Mouse (Mus musculus) brown adipose tissue, adult 24 weeks (tissue): Measurements from ENCODE around the gene Npat. TPM values are rescaled to one million over a fixed set of nuclear protein-coding genes. Genes with fewer than 3 reads are reported as not detected.

Source experiments
- H3K27ac ChIP-seq: fragments of 200-500 bp; replicated peaks from 2 replicates; pipeline ENCODE4 v1.5.1; 2012; ENCODE audit warnings: low read depth, mild to moderate bottlenecking, low read length
- H3K4me1 ChIP-seq: fragments of 200-500 bp; 2 replicates; pipeline ENCODE4 v1.6.1; 2012; ENCODE audit warnings: low read length, mixed read lengths; ENCODE audit not compliant: control insufficient read depth, insufficient read depth, insufficient read length
- H3K4me3 ChIP-seq: fragments of 200-500 bp; 2 replicates; pipeline ENCODE4 v1.5.1; 2012; ENCODE audit warnings: low read depth, mild to moderate bottlenecking, low read length, moderate library complexity; ENCODE audit not compliant: insufficient read depth
- polyA plus RNA-seq: library from polyadenylated mRNA; stranded (reverse); fragments of >200 nt; gene quantifications from 2 replicates; pipeline ENCODE4 v1.2.4, GENCODE M21; 2012; ENCODE audit not compliant: missing spikeins, insufficient read depth, insufficient read length

Gene Npat
- 2.4 and 2.5 TPM in 2 replicates for polyA plus RNA-seq

DNA sequence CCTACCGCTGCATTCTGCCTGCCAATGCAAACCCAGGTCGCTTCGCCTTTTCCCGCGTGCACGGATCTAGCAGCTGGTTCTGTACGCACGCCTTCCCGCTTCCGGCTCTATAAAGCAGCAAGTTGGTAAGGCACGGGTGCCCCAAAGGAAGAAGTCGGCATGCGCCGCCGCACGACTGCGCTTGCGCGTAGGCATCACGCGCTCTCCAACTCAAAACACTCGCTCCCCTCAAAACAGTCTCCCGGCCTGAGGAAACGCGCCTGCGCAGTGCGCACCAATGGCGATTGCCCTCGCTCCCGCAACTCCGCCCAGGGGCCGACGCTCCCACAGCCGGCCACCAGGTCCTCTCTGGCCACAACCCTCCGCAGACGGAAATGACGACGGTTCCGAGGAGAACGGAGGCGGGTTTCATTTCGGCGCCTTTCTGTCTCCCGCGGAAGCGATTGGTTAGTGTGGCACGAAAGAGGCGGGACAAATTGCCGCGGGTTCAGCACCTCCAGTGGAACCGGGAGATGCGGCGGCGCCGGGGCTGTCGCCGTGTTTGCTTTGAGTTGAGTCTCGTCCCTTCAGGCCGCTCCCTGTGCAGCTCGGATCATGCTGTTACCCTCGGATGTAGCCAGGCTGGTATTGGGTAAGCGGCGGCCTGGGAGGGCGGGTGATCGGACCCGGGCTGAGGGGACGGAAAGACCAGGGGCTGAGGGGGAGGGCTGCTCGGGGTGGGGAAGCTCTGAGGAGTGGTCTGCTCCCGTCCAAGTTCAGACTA lies at the start of gene Npat, which contains the start of gene Atm:
TSS of gene Npat (plus strand) at position 490 of the 763 bp plus-strand sequence.
TSS of gene Atm (minus strand) at position 183 of the 763 bp plus-strand sequence.
- H3K4me1 ChIP-seq: 0 out of 2 replicates have a peak, but pooled peaks cover 2% of the 10 kb centered on the region
- peak within 1 kb of the TSS; percentile 40; the same call in 1 of the 2 replicates for H3K27ac ChIP-seq
- peak within 1 kb of the TSS; percentile 76 for H3K4me3 ChIP-seq

DNA sequence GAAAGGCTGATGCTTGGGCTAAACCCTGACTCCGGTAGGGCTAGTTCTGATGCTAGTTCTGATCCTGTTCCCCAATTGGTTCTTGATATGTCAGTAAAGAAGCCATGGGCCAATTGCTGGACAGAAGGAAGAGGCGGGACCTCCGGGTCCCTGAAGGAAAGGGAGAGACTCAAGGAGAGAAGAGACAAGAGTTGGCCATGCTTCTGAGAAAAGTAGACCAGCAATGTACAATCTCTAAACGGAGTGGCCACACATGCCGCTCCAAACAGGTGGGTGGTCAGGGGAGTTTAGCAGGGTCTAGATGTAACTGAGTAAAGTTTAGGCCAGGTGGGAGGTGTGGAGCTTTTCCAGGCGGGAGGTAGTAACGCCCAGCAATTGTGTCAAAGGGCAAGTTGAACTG lies 28.8 kb upstream of the Npat start:
- Histone ChIP-seq H3K4me3 (peak overlapping the region; percentile 54), H3K4me1 (no peaks in the 10 kb centered on the region)

DNA sequence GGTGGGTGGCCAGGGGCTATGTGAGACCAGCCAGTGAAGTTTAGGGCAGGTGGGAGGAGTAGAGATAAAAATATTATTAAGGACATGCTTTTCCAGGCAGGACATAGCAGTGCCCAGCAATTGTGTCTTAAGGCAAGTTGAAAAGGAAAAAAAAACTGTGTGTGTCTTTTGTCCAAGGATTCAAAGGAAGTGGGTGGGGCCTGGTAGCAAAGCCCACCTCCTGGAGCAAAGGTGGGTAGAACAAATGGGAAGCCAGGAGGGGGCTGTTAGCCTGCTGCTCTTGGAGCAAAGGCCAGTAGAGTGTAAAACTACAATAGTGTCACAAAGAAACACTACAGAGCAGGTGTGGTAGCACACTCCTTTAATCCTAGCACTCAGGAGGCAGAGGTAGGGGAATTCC lies 22.8 kb upstream of the Npat start:
- H3K4me1 ChIP-seq: no peaks in the 10 kb centered on the region
- no peak overlapping the region for H3K27ac ChIP-seq
- no peak overlapping the region for H3K4me3 ChIP-seq

More for the DNA sequence above, 28.8 kb upstream of the Npat start:
- peak overlapping the region; percentile 67 for H3K27ac ChIP-seq

DNA sequence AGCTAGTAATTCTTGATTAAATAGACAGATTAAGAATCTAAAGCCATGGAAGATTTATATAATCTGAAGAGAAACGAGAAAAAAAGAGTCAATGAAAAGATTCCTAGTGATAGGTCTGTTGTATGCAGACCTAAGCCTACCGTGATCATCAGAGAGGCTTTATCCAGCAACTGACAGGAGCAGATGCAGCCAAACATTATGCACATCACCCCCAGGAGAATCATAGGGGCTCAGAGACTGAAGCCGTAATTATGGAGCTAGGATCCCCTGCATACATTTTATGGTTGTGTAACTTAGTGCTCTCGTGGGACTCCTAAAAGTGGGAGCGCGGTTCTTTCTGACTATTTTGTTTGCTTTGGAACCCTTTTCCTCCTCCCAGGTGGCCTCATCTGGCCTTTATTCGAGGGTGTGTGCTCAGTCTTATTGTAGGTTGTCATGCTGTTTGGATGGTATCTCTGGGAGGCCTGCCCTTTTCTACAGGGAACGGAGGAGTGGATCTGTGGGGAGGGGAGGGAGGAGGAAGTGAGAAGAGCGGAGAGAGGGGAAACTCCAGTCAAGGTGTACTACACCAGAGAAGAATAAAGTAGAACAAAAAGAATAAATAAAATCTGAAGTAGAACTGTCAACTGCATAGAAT lies 19.4 kb upstream of the Npat start:
- Histone ChIP-seq H3K27ac (no peak overlapping the region), H3K4me1 (no peaks in the 10 kb centered on the region), H3K4me3 (no peak overlapping the region)

DNA sequence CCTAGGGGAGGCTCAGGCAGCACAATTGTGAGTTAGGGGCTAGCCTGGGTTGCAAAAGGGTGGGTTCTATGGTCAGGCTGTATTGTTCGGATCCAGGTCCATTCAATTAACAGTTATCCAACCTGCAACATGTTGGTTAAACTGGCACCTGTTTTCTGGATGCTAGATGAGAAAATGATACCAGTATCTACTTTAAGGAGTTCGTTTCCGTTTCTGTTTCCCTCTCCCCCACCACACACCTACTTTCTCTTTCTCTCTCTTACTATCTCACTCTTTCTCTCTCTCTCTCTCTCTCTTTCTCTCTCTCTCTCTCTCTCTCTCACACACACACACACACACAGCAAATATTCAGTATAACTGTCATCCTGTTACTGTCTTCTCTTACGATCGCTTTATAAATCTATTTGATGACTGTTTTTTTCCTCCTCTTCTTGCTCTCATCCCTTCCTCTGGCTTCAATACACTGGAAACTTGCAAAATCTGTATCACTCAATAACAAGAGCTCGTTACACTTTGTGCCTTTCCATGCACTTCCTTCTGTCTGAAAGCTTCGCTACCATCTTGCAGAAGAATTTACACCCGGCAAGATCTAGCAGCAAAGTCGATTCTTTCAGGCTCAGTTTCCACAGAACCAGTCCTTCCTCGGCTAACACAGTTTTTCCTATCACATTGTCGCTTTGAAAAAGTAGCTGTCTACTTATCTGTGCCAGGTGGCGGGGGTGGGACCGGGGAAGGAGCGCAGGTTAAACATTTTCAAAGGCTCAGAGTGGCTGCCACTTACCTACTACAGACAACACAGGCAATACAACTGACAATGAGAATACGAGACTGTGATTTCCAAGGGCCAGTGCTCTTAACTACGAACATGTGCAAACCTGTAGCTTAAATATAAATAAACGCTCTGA lies 1.2 kb upstream of the Npat start:
- Histone ChIP-seq H3K27ac (no peak overlapping the region), H3K4me3 (peak overlapping the region; percentile 71), H3K4me1 (0 out of 2 replicates have a peak, but pooled peaks cover 2% of the 10 kb centered on the region)

DNA sequence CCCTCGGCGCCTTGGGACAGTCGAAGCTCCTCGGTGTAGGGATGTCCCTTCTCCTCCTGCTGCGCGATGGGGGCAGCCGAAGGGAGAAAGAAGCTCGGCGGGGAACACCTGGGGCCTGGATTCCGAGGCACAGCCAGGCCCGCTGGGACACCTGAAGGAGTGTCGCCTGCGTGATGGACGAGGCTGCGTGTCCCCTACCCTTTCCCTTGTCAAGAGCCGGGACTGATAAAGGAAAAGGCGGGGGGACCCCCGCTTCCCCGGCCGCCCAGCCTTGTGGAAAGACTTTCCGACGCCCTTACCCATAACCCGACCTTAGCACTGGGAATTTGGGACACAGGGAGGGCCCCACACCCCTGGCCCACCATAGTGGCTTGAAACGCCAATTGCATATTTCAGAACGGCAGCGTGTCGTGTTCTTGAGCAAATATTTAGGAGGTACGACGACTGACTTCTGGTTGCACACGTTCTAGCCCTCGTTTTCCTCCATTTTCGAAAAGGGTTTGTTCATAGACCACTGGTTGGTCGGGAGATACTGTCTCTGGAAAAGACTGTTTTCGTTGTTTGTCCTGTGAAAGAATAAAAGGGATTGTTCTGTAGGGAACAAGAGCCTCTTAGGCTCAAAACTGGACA lies 604 bp downstream of the Npat start:
- Histone ChIP-seq H3K4me3 (peak overlapping the region; percentile 76), H3K4me1 (0 out of 2 replicates have a peak, but pooled peaks cover 2% of the 10 kb centered on the region), H3K27ac (no peak overlapping the region)

DNA sequence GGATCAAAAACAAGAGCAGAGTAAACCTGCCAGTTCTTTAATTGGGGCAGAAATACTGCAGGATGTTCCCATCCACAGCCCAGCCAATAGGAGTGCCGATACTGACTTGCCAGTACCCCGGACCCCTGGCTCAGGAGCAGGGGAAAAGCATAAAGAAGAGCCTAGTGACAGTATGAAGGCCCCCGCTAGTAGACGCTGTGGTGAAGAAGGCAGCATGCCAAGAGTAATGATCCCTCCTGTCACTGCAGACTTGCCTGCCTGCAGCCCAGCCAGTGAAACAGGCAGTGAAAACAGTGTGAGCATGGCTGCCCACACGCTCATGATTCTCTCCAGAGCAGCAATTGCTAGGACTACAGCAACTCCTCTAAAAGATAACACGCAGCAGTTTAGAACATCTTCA lies 33.8 kb downstream of the Npat start:
- Histone ChIP-seq H3K27ac (no peak overlapping the region), H3K4me1 (no peaks in the 10 kb centered on the region), H3K4me3 (no peak overlapping the region)

DNA sequence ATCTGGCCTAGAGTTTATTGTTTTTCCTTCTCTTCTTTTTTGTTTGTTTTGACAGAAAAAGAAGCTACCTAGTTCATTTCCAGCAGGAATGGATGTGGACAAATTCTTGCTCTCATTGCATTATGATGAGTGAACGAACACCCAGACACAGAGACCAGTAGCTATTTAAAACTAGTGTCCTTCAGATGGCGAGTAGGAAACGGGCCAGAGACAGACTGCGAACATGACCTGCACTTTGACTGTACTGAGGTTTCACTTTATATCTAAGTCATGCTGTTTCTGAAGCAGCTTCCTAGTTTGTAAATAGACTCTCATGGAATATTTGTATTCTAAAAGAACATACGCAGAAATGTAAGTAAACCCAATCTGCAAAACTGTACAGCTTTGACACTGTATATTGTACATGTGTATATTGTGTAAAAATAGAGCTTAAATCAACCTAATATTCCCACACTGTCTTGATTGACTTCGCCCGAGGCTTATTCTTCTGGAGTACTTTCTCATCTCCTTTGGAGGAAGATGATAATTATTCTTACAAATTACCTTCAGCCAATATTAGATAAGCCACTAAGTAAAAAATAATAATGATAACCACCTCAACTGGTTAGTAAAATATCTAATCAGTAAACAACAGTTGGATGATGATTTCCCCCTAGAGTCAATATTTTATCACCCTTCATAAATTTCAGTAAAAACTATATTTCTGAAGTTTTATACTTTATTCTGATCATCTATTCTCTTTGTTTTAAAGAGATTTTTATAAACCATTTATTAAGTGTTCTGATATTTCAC lies 35.9 kb downstream of the Npat start:
- Histone ChIP-seq H3K4me3 (no peak overlapping the region), H3K27ac (no peak overlapping the region), H3K4me1 (no peaks in the 10 kb centered on the region)

DNA sequence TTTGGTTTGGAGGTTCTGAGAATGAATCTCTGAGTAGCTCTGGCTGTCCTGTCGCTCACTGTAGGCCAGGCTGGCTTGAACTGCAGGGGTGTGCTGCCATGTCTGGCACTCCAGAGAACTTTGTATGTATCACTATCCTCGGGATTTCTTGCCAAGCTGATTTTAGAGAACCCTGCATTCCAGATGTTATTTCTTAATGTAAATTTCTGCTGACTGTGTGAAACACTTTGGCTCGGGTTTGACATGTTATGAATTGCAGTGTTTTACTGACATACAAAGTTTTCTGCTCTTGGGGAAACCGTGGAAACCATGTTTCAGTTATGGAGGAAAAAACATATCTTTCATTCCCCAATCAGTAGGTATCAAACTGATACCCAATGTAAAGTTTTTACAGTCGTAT lies 38.9 kb downstream of the Npat start:
- Histone ChIP-seq H3K27ac (no peak overlapping the region), H3K4me3 (no peak overlapping the region), H3K4me1 (no peaks in the 10 kb centered on the region)

DNA sequence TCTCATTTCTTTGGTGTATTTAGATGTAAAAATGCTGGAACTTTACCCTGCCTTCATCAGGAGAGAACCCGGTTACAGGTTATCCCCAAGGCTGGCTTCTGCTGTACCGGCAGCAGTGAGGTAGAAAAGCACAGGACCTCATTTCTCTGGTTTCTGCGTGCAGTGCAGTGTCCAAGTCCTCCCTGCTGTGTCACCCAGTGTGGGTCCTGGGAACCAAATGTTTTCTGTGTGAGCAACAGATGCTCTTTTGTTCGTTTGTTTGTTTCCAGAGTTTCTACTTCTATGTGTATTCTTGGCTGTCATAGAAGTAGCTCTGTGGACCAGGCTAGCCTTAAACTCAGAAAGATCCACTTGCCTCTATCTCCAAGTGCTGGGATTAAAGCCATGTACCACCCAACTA lies 45.0 kb downstream of the Npat start:
- Histone ChIP-seq H3K4me1 (no peaks in the 10 kb centered on the region), H3K27ac (no peak overlapping the region), H3K4me3 (no peak overlapping the region)

DNA sequence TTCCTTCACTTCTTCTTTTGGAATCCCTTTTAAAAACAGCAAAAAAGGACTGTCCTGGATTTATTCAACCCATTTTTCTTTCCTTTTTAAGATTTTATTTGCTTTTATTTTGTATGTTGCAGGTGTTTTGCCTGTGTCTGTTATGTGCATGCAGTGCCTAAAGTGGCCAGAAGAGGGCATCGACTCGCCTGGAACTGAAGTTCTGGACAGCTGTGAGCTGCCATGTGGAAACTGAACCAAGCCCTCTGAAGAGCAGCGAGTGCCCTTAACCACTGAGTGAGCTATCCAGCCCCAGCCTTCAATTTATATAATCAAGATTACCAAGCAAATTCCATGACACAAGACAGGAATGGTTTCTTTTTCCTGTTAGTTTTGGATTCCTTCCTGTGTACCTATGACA lies 57.9 kb downstream of the Npat start:
- Histone ChIP-seq H3K4me3 (no peak overlapping the region), H3K4me1 (no peaks in the 10 kb centered on the region), H3K27ac (no peak overlapping the region)

DNA sequence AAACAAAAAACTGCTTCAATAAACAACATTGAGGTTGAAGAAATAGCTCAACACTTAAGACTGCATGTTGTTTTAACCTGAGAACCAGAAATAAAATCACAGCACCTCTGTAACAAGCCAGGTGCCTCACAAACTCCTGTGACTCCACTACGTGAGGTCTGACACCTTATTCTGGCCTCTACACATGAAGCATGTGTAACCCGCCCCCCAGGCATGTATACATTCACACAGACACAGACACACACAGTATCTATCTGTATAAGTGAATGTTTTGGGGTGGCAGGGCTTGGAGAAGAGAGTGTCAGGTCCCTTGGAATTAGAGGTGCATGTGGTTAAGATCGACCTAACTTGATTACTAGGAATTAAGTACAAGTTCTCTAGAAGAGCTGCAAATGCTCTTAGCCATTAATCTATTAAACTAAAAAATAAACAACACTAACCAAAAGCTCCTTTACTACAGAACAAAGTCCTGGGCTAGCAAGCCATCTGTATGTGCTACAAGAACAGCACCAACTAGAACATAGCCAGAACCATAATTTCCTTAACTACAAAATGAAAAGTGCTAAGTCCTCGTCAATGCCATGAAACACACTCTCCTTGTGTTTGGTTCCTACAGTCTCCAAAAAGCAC lies 60.2 kb downstream of the Npat start:
- Histone ChIP-seq H3K27ac (no peak overlapping the region), H3K4me1 (peaks cover 3% of the 10 kb centered on the region; the same call in 1 of the 2 replicates)

DNA sequence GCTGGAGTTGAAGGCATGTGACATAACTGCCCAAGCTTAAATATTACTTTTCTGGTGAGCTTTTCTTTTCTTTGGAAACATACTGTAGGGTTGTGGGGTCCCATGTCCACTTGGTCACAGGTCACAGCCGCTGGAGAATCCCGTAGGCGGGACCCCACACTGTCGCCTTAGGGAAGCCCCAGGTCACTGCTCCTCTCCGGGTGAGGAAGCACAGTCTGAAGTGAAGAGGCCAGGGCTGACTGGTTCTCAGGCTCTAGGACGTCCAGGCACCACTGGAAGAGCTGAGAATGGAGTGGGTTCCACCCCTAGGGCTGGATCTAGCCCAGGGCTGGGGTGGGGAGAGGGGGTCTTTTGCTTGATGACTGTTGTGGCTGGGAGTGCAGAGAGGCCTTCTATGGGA lies 61.8 kb downstream of the Npat start:
- H3K4me3 ChIP-seq: no peak overlapping the region
- H3K4me1 ChIP-seq: peaks cover 9% of the 10 kb centered on the region
- no peak overlapping the region for H3K27ac ChIP-seq

More for the DNA sequence above, 60.2 kb downstream of the Npat start:
- no peak overlapping the region for H3K4me3 ChIP-seq
